Mouse (Mus musculus) hindbrain, embryonic 11.5 days (tissue): ENCODE results near the gene Btbd3. TPM values are rescaled to one million over a fixed set of nuclear protein-coding genes. Genes with fewer than 3 reads are reported as not detected.

Experiments
- ATAC-seq: fragments of 200-750 bp; cut with Nextera tagmentation; 2 replicates; pipeline ENCODE4 v1.8.0; 2017; ENCODE audit warnings: mild to moderate bottlenecking, moderate TSS enrichment, moderate library complexity; ENCODE audit not compliant: low FRiP score
- DNase-seq: peaks from one replicate; pipeline ENCODE4 v3.0.0-alpha.2; 2015; ENCODE audit warnings: low spot score
- H3K27ac ChIP-seq: fragments of 300-500 bp; sonication (generic); 2 replicates; pipeline ENCODE4 v1.5.1; 2014; ENCODE audit warnings: mild to moderate bottlenecking, low read depth, low read length
- H3K27me3 ChIP-seq: fragments of 300-500 bp; sonication (generic); 2 replicates; pipeline ENCODE4 v1.6.1; 2014; ENCODE audit warnings: mild to moderate bottlenecking, low read length, moderate library complexity, mixed read lengths; ENCODE audit not compliant: control insufficient read depth, insufficient read depth
- H3K36me3 ChIP-seq: fragments of 300-500 bp; sonication (generic); 2 replicates; pipeline ENCODE4 v1.6.1; 2014; ENCODE audit warnings: mild to moderate bottlenecking, low read length, moderate library complexity, mixed read lengths; ENCODE audit not compliant: control insufficient read depth, insufficient read depth
- H3K4me1 ChIP-seq: fragments of 300-500 bp; sonication (generic); replicated peaks from 2 replicates; pipeline ENCODE4 v1.6.1; 2014; ENCODE audit warnings: low read length, mixed read lengths; ENCODE audit not compliant: control insufficient read depth, insufficient read depth
- H3K4me2 ChIP-seq: fragments of 300-500 bp; sonication (generic); replicated peaks from 2 replicates; pipeline ENCODE4 v1.6.1; 2014; ENCODE audit warnings: mild to moderate bottlenecking, low read depth, low read length
- H3K4me3 ChIP-seq: fragments of 300-500 bp; sonication (generic); 2 replicates; pipeline ENCODE4 v1.5.1; 2014; ENCODE audit warnings: low read depth, low read length
- H3K9ac ChIP-seq: fragments of 300-500 bp; sonication (generic); 2 replicates; pipeline ENCODE4 v1.6.1; 2014; ENCODE audit warnings: low read depth, low read length
- H3K9me3 ChIP-seq: fragments of 300-500 bp; sonication (generic); 2 replicates; pipeline ENCODE4 v1.6.1; 2016; ENCODE audit warnings: low read length; ENCODE audit not compliant: control insufficient read depth
- WGBS: fragments of 180-500 bp; shearing (Covaris S2); extraction: QIAGEN DNeasy Blood & Tissue Kit; methylation state at CpG from one replicate; pipeline ENCODE4 v1.1.7; 2014; 5-methylcytosine and 5-hydroxymethylcytosine counted together
- polyA plus RNA-seq: library from polyadenylated mRNA; unstranded; fragments of >200 nt; fragmentation: Nextera tagmentation; extraction: Ambion mirVana; gene quantifications from 2 replicates; pipeline ENCODE4 v1.2.1, GENCODE M21; 2014

Gene Btbd3
- polyA plus RNA-seq, 1 experiment from 2014 or later, result 19.3 TPM

- no peaks in the 10 kb centered on the region for H3K4me1 ChIP-seq
- H3K27me3 ChIP-seq, result no peaks in the 10 kb centered on the region
- H3K27ac ChIP-seq, result no peak overlapping the region
- DNase-seq, result no peak
- no peak overlapping the region for H3K4me3 ChIP-seq
- no peak for ATAC-seq
- H3K4me2 ChIP-seq, result no peak overlapping the region
- H3K36me3 ChIP-seq, result no peaks in the 10 kb centered on the region
- H3K9ac ChIP-seq, result no peak overlapping the region
- no peaks in the 10 kb centered on the region for H3K9me3 ChIP-seq
- 95% methylated on average over 3 of the region's 3 CpGs for WGBS
These were observed 191.3 kb downstream of the Btbd3 start for GRCm38 (mm10) chr2:138447681-138448080.

GRCm38 (mm10) chr2:138468046-138468572, 211.7 kb downstream of the Btbd3 start:
- Histone ChIP-seq H3K4me2 (no peak overlapping the region), H3K4me3 (no peak overlapping the region), H3K27ac (no peak overlapping the region), H3K4me1 (no peaks in the 10 kb centered on the region), H3K27me3 (no peaks in the 10 kb centered on the region), H3K9ac (no peak overlapping the region), H3K36me3 (no peaks in the 10 kb centered on the region), H3K9me3 (no peaks in the 10 kb centered on the region)
- DNase-seq (peak; percentile 8), ATAC-seq (no peak)
- 79% methylated on average over 21 of the region's 22 CpGs for WGBS

DNA sequence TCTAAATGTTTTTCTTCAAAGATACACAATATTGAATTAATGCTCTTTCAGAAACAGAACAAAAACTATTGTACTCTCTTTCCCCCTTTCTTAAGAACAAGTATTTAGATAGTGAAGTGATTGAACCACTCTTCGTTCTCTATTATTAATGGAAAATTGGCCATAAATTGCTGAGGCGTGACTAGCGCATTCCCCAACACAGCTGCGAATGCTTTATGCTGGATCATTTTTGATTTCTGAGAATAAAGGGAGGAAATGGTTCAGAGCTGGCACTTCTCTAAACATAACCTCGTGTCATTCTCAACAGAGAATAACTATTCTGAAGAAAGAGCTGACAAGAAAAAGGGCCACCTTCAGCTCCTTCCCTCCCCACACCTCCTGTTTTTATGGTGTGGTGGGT, 217.0 kb downstream of the Btbd3 start:
- Histone ChIP-seq H3K27ac (no peak overlapping the region), H3K36me3 (no peaks in the 10 kb centered on the region), H3K4me3 (no peak overlapping the region), H3K9me3 (no peaks in the 10 kb centered on the region), H3K4me2 (no peak overlapping the region), H3K27me3 (no peaks in the 10 kb centered on the region), H3K9ac (no peak overlapping the region), H3K4me1 (no peaks in the 10 kb centered on the region)
- ATAC-seq (no peak), DNase-seq (no peak)
- 89% methylated on average over 5 of the region's 5 CpGs for WGBS

DNA sequence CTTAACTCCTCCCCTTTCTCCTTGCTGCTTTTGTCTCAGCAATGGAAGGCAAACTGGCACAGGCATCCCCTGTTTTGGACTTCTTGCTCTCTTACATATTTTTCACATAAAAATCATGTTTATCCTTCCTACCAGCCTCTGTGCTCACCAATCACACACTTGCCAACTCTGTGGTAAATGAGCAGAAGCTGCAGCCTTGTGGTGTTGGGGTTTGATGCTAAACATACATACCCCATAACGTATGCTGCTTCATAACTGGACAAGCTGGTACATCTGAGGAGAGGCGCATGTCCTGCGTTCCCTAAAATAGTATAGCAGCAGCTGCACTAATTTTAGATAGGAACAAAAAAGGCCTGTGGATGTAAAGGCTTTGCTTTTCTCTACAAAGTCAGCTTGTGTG, 220.1 kb downstream of the Btbd3 start:
- WGBS, result 92% methylated on average over 3 of the region's 3 CpGs
- DNase-seq (no peak), ATAC-seq (no peak)
- no peak overlapping the region for H3K4me2 ChIP-seq
- H3K9ac ChIP-seq, result no peak overlapping the region
- H3K4me3 ChIP-seq, result no peak overlapping the region
- no peak overlapping the region for H3K27ac ChIP-seq
- no peaks in the 10 kb centered on the region for H3K27me3 ChIP-seq
- no peaks in the 10 kb centered on the region for H3K4me1 ChIP-seq
- H3K9me3 ChIP-seq, result no peaks in the 10 kb centered on the region
- H3K36me3 ChIP-seq, result no peaks in the 10 kb centered on the region

GRCm38 (mm10) chr2:138477278-138477677, 220.9 kb downstream of the Btbd3 start:
- H3K9me3 ChIP-seq, result no peaks in the 10 kb centered on the region
- no peak overlapping the region for H3K9ac ChIP-seq
- no peaks in the 10 kb centered on the region for H3K4me1 ChIP-seq
- ATAC-seq (no peak), DNase-seq (no peak)
- H3K4me3 ChIP-seq, result no peak overlapping the region
- H3K36me3 ChIP-seq, result no peaks in the 10 kb centered on the region
- WGBS, result 94% methylated on average over 5 of the region's 5 CpGs
- no peak overlapping the region for H3K27ac ChIP-seq
- H3K4me2 ChIP-seq, result no peak overlapping the region
- H3K27me3 ChIP-seq, result no peaks in the 10 kb centered on the region

- no peak overlapping the region for H3K27ac ChIP-seq
- H3K4me1 ChIP-seq, result no peaks in the 10 kb centered on the region
- WGBS, result 83% methylated on average over 3 of the region's 3 CpGs
- H3K36me3 ChIP-seq, result no peaks in the 10 kb centered on the region
- DNase-seq (no peak), ATAC-seq (no peak)
- H3K27me3 ChIP-seq, result no peaks in the 10 kb centered on the region
- H3K4me3 ChIP-seq, result no peak overlapping the region
- H3K9me3 ChIP-seq, result no peaks in the 10 kb centered on the region
- H3K4me2 ChIP-seq, result no peak overlapping the region
- no peak overlapping the region for H3K9ac ChIP-seq
These were observed 226.2 kb downstream of the Btbd3 start for GRCm38 (mm10) chr2:138482541-138482940.

DNA sequence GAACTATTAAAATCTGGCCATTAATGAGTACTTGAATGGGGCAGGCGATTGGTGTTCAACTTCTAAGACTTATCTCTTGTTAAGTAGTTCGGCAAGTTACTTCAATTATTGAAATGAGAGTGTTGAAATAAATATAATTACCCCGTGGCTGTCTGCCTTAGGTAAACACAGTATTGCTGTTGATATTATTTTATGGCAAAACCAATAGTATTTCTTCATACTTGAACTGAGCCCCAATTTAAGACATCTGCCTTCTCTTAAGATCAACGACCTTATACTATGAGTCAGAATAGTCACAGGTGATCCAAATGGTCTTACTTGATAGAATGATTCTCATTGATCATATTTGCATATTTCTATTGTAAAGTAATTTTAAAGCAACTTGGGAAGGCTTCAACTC, 228.5 kb downstream of the Btbd3 start:
- Histone ChIP-seq H3K4me3 (no peak overlapping the region), H3K9me3 (no peaks in the 10 kb centered on the region), H3K9ac (no peak overlapping the region), H3K36me3 (no peaks in the 10 kb centered on the region), H3K27ac (no peak overlapping the region), H3K27me3 (no peaks in the 10 kb centered on the region), H3K4me1 (no peaks in the 10 kb centered on the region), H3K4me2 (no peak overlapping the region)
- ATAC-seq, result no peak
- no peak for DNase-seq
- WGBS, result 85% methylated on average over 4 of the region's 4 CpGs

GRCm38 (mm10) chr2:138490688-138491405, 234.5 kb downstream of the Btbd3 start:
- H3K9ac ChIP-seq, result no peak overlapping the region
- no peaks in the 10 kb centered on the region for H3K9me3 ChIP-seq
- no peak overlapping the region for H3K4me2 ChIP-seq
- no peak overlapping the region for H3K27ac ChIP-seq
- H3K4me1 ChIP-seq, result no peaks in the 10 kb centered on the region
- 76% methylated on average over 2 of the region's 2 CpGs for WGBS
- no peaks in the 10 kb centered on the region for H3K36me3 ChIP-seq
- no peak for DNase-seq
- H3K4me3 ChIP-seq, result no peak overlapping the region
- no peak for ATAC-seq
- H3K27me3 ChIP-seq, result no peaks in the 10 kb centered on the region

DNA sequence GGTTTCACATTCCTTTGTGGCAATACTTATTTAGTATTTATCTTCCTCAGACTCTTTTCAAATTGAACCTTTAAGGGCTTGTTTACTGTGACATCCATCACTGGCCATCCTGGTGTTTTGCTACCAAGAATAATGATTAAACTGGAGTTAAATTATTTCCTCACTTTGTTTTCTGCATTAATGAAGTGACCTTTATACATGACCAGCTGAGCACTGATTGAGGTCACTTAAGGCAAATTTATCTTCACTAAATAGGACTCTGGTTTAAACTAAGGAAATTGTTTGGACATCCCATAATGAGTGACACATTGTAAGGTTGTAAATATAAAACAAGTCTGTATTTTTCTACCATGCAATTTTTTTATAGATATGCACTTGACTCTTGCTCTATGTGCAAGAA, 235.8 kb downstream of the Btbd3 start:
- no peaks in the 10 kb centered on the region for H3K9me3 ChIP-seq
- no peaks in the 10 kb centered on the region for H3K4me1 ChIP-seq

More for the DNA sequence above, 235.8 kb downstream of the Btbd3 start:
- Histone ChIP-seq H3K4me2 (no peak overlapping the region), H3K4me3 (no peak overlapping the region), H3K27ac (no peak overlapping the region), H3K27me3 (no peaks in the 10 kb centered on the region), H3K9ac (no peak overlapping the region), H3K36me3 (no peaks in the 10 kb centered on the region)
- DNase-seq (no peak), ATAC-seq (no peak)
